Mouse (Mus musculus) liver, embryonic 14.5 days (tissue): Measurements from ENCODE around the gene Chac1. TPM values are rescaled to one million over a fixed set of nuclear protein-coding genes. Genes with fewer than 3 reads are reported as not detected.

Experiments used
- ATAC-seq: fragments of 200-750 bp; cut with Nextera tagmentation; 2 replicates; pipeline ENCODE4 v1.8.0; 2017; ENCODE audit warnings: moderate number of reproducible peaks, mild to moderate bottlenecking, moderate library complexity; ENCODE audit not compliant: insufficient read depth
- DNase-seq, 3 experiments: peaks; one replicate each; pipeline ENCODE4 v3.0.0-alpha.2; 2012 to 2013; ENCODE audit warnings: low read depth in 3 of 3, low spot score in 3 of 3
- H3K27ac ChIP-seq: fragments of 300-500 bp; sonication (generic); 2 replicates; pipeline ENCODE4 v1.5.1; 2014; ENCODE audit warnings: moderate library complexity, mild to moderate bottlenecking, control low read depth, inconsistent platforms
- H3K27me3 ChIP-seq: fragments of 300-500 bp; sonication (generic); 2 replicates; pipeline ENCODE4 v1.6.1; 2014; ENCODE audit warnings: mild to moderate bottlenecking, low read length, moderate library complexity; ENCODE audit not compliant: control insufficient read depth, insufficient read depth
- H3K36me3 ChIP-seq: fragments of 300-500 bp; sonication (generic); replicated peaks from 2 replicates; pipeline ENCODE4 v1.6.1; 2014; ENCODE audit warnings: low read depth; ENCODE audit not compliant: control insufficient read depth, insufficient read depth
- H3K4me1 ChIP-seq, 2 experiments: fragments of 200-500 bp in 1 of 2; fragments of 300-500 bp in 1 of 2; sonication (generic) in 1 of 2; replicated peaks; 2 replicates each; pipeline ENCODE4 v1.6.1; 2012 to 2014; ENCODE audit warnings: antibody characterized with exemption in 1 of 2, inconsistent platforms in 1 of 2, low read length in 1 of 2; ENCODE audit not compliant: control insufficient read depth in 2 of 2, insufficient read depth in 2 of 2
- H3K4me2 ChIP-seq: fragments of 300-500 bp; sonication (generic); 2 replicates; pipeline ENCODE4 v1.6.1; 2014; ENCODE audit warnings: low read depth, mild to moderate bottlenecking, control low read depth, moderate library complexity
- H3K4me3 ChIP-seq, 2 experiments: fragments of 200-500 bp in 1 of 2; fragments of 300-500 bp in 1 of 2; sonication (generic) in 1 of 2; 2 replicates each; pipeline ENCODE4 v1.5.1; 2012 to 2014; ENCODE audit warnings: low read depth in 2 of 2, low read length in 2 of 2, mild to moderate bottlenecking in 2 of 2, control low read depth in 1 of 2, inconsistent platforms in 1 of 2, moderate library complexity in 1 of 2; ENCODE audit not compliant: insufficient read depth in 1 of 2
- H3K9ac ChIP-seq: fragments of 300-500 bp; sonication (generic); replicated peaks from 2 replicates; pipeline ENCODE4 v1.6.1; 2014; ENCODE audit warnings: mild to moderate bottlenecking, control low read depth, moderate library complexity
- H3K9me3 ChIP-seq: fragments of 300-500 bp; sonication (generic); 2 replicates; pipeline ENCODE4 v1.6.1; 2016; ENCODE audit warnings: low read length, mixed read lengths; ENCODE audit not compliant: control insufficient read depth
- CTCF ChIP-seq: IDR thresholded peaks from 2 replicates; pipeline ENCODE4 v1.5.1; 2016; ENCODE audit warnings: antibody characterized with exemption, low read depth, control low read depth
- EP300 ChIP-seq: IDR thresholded peaks from 2 replicates; pipeline ENCODE4 v1.6.1; 2016; ENCODE audit warnings: antibody characterized with exemption, low read depth
- WGBS: fragments of 180-500 bp; shearing (Covaris S2); extraction: QIAGEN DNeasy Blood & Tissue Kit; methylation state at CpG from one replicate; pipeline ENCODE4 v1.1.7; 2014; ENCODE audit not compliant: insufficient replicate concordance; 5-methylcytosine and 5-hydroxymethylcytosine counted together
- polyA plus RNA-seq, 2 experiments: library from polyadenylated mRNA; depleted of rRNA in 1 of 2; stranded (reverse) in 1 of 2; unstranded in 1 of 2; fragments of >200 nt; fragmentation: Nextera tagmentation in 1 of 2; extraction: Ambion mirVana in 1 of 2; gene quantifications; 2 replicates each; pipeline versions ENCODE4 v1.2.1 to v1.2.3; 2012 to 2014

The Chac1 gene
- polyA plus RNA-seq, 2 experiments: 0.29 to 1.2 TPM

- DNase-seq (no peak), ATAC-seq (no peak)
- TF ChIP-seq CTCF: no peak
- TF ChIP-seq EP300: no peak
- WGBS: under 1% methylated on average over 33 of the region's 33 CpGs
- H3K9me3 ChIP-seq: no peaks in the 10 kb centered on the region
- H3K27ac ChIP-seq: no peak within 1 kb of the TSS
- peaks cover 17 to 23% of the 10 kb centered on the region in 2 experiments for H3K4me1 ChIP-seq
- no peaks in the 10 kb centered on the region for H3K36me3 ChIP-seq
- H3K4me3 ChIP-seq: peak within 1 kb of the TSS; percentile 25 to 47
- no peak within 1 kb of the TSS for H3K9ac ChIP-seq
- peaks cover 86% of the 10 kb centered on the region for H3K27me3 ChIP-seq
- peak within 1 kb of the TSS; percentile 58 for H3K4me2 ChIP-seq
Measured at GRCm38 (mm10) chr2:119325568-119326143, 25.4 kb upstream of the Chac1 start, which contains the start of gene Dll4. Gene Dll4 (plus strand): TSS chr2:119325784.

GRCm38 (mm10) chr2:119326161-119327101 lies 24.6 kb upstream of the Chac1 start:
- no peak for TF ChIP-seq CTCF
- TF ChIP-seq EP300: no peak
- peak overlapping the region; percentile 25 to 47 for H3K4me3 ChIP-seq
- H3K4me2 ChIP-seq: peak overlapping the region; percentile 58
- H3K9me3 ChIP-seq: no peaks in the 10 kb centered on the region
- peaks cover 85% of the 10 kb centered on the region for H3K27me3 ChIP-seq
- H3K9ac ChIP-seq: no peak overlapping the region
- peaks cover 10 to 15% of the 10 kb centered on the region in 2 experiments for H3K4me1 ChIP-seq
- no peak for DNase-seq
- H3K36me3 ChIP-seq: no peaks in the 10 kb centered on the region
- WGBS: 1% methylated on average over 61 of the region's 61 CpGs
- no peak overlapping the region for H3K27ac ChIP-seq
- no peak for ATAC-seq

GRCm38 (mm10) chr2:119327102-119327480 lies 23.9 kb upstream of the Chac1 start:
- no peak for ATAC-seq
- Histone ChIP-seq H3K4me2 (peak overlapping the region; percentile 58), H3K9me3 (no peaks in the 10 kb centered on the region), H3K9ac (no peak overlapping the region), H3K4me1 (peaks cover 3 to 11% of the 10 kb centered on the region in 2 experiments), H3K27me3 (peaks cover 82% of the 10 kb centered on the region), H3K4me3 (peak overlapping the region; percentile 23 to 47; a peak in 3 of 4 replicates), H3K27ac (no peak overlapping the region), H3K36me3 (no peaks in the 10 kb centered on the region)
- TF ChIP-seq CTCF: peak; percentile 58
- TF ChIP-seq EP300: no peak
- under 1% methylated on average over 30 of the region's 30 CpGs for WGBS
- no peak for DNase-seq

GRCm38 (mm10) chr2:119327942-119328526 lies 23.0 kb upstream of the Chac1 start:
- Histone ChIP-seq H3K9me3 (no peaks in the 10 kb centered on the region), H3K27me3 (peaks cover 77% of the 10 kb centered on the region), H3K9ac (no peak overlapping the region), H3K27ac (no peak overlapping the region), H3K4me3 (no peak overlapping the region), H3K36me3 (no peaks in the 10 kb centered on the region), H3K4me1 (peaks cover 0 to 6% of the 10 kb centered on the region in 2 experiments; a peak in 2 of 4 replicates), H3K4me2 (no peak overlapping the region)
- DNase-seq (no peak), ATAC-seq (no peak)
- 31% methylated on average over 11 of the region's 11 CpGs for WGBS
- TF ChIP-seq EP300 (no peak), CTCF (no peak)
